Mouse (Mus musculus): ENCODE data around the gene Tspan10.

GRCm38 (mm10) chr11:120437857-120438385 is 4.5 kb upstream of the Tspan10 start:
- no peak for TF ChIP-seq POLR2A (IDR thresholded peaks at IDR 0.05; ENCODE audit: low read depth, low read length)
- TF ChIP-seq CTCF (conservative IDR thresholded peaks at IDR 0.05; ENCODE audit: insufficient read depth, insufficient read length, low read depth, low read length), result no peak
